Mouse (Mus musculus) heart, adult 2 months (tissue): Measurements from ENCODE around the gene Tbxa2r.

Source experiments
- CTCF ChIP-seq: fragments of 200-600 bp; IDR thresholded peaks from 2 replicates; pipeline ENCODE4 v1.8.1; 2022; ENCODE audit warnings: antibody characterized with exemption, mild to moderate bottlenecking, moderate library complexity
- EP300 ChIP-seq: fragments of 200-500 bp; IDR thresholded peaks from 2 replicates; pipeline ENCODE4 v1.6.1; 2011; ENCODE audit warnings: low read depth, low read length, control low read depth; ENCODE audit not compliant: insufficient read depth
- POLR2A ChIP-seq: fragments of 200-500 bp; IDR thresholded peaks from 2 replicates; pipeline ENCODE4 v1.6.1; 2011; ENCODE audit warnings: mild to moderate bottlenecking, low read depth, low read length, control low read depth; ENCODE audit not compliant: insufficient read depth

GRCm38 (mm10) chr10:81346453-81347067 is 18.0 kb downstream of the Tbxa2r start:
- TF ChIP-seq CTCF (no peak), EP300 (no peak), POLR2A (no peak)
